Mouse (Mus musculus): ENCODE measurements around the gene Olfr458.

DNA sequence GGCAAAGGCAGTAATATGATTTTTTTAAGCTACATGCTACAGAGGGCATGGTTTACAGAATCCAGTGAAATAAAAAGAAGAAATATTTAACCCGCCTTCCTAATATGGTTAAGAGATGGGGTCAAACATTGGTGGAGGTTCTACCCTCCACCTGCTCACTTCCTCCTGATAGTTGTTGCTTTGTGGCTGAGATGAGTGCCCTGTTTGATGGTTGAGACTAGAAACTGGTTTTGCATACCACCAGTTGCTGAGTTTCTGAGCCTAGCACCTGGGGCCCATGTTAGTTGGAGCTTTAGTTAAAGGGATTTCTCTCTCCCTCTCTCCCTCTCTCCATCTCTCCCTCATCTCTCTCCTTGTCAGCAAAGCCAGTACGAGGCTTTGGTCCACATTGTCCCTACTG lies 17.6 kb downstream of the Olfr458 start:
- TF ChIP-seq POLR2A (IDR thresholded peaks at IDR 0.05; ENCODE audit: low read depth, low read length), result no peak
- no peak for TF ChIP-seq CTCF (IDR thresholded peaks at IDR 0.05; ENCODE audit: extremely low read depth, insufficient read length, insufficient replicate concordance, low read depth, low read length)

All from small intestine, adult 2 months (tissue).